Mouse (Mus musculus) myocyte (in vitro differentiated cells): Measurements from ENCODE around the gene Pes1.

ENCODE experiments used
- CEBPB ChIP-seq: IDR thresholded peaks from 2 replicates; pipeline ENCODE4 v1.6.1; 2011; ENCODE audit warnings: mild to moderate bottlenecking, moderate library complexity; ENCODE audit not compliant: poor library complexity, insufficient read depth, severe bottlenecking
- E2F4 ChIP-seq: IDR thresholded peaks from one replicate; pipeline ENCODE4 v1.6.1; 2011; ENCODE audit warnings: mild to moderate bottlenecking, control low read depth, moderate library complexity; ENCODE audit not compliant: insufficient read depth
- MAX ChIP-seq: IDR thresholded peaks from one replicate; pipeline ENCODE4 v1.6.1; 2011; ENCODE audit warnings: low read depth, mild to moderate bottlenecking, control low read depth
- MYOD1 ChIP-seq, 3 experiments: IDR thresholded peaks; one replicate each; pipeline ENCODE4 v1.6.1; 2011; ENCODE audit warnings: control low read depth in 2 of 3, low read depth in 2 of 3, mild to moderate bottlenecking in 2 of 3, moderate library complexity in 1 of 3; ENCODE audit not compliant: insufficient read length in 2 of 3, control insufficient read depth in 1 of 3
- MYOG ChIP-seq, 3 experiments: IDR thresholded peaks; one replicate each; pipeline ENCODE4 v1.6.1; 2011; ENCODE audit warnings: control low read depth in 2 of 3, low read depth in 2 of 3, mild to moderate bottlenecking in 2 of 3; ENCODE audit not compliant: insufficient read length in 2 of 3, control insufficient read depth in 1 of 3, insufficient read depth in 1 of 3
- POLR2A ChIP-seq: IDR thresholded peaks from one replicate; pipeline ENCODE4 v1.6.1; 2011; ENCODE audit warnings: low read depth, mild to moderate bottlenecking, control low read depth, moderate library complexity; ENCODE audit not compliant: insufficient read length
- POLR2AphosphoS2 ChIP-seq: IDR thresholded peaks from one replicate; pipeline ENCODE4 v1.6.1; 2011; ENCODE audit warnings: low read depth, control low read depth; ENCODE audit not compliant: insufficient read length
- SRF ChIP-seq: IDR thresholded peaks from one replicate; pipeline ENCODE4 v1.6.1; 2011; ENCODE audit warnings: low read depth; ENCODE audit not compliant: control insufficient read depth, insufficient read length
- TCF12 ChIP-seq: IDR thresholded peaks from one replicate; pipeline ENCODE4 v1.6.1; 2011; ENCODE audit warnings: mild to moderate bottlenecking, control low read depth; ENCODE audit not compliant: poor library complexity, insufficient read depth, severe bottlenecking
- USF1 ChIP-seq: IDR thresholded peaks from one replicate; pipeline ENCODE4 v1.6.1; 2011; ENCODE audit warnings: low read depth, mild to moderate bottlenecking, control low read depth, moderate library complexity

DNA sequence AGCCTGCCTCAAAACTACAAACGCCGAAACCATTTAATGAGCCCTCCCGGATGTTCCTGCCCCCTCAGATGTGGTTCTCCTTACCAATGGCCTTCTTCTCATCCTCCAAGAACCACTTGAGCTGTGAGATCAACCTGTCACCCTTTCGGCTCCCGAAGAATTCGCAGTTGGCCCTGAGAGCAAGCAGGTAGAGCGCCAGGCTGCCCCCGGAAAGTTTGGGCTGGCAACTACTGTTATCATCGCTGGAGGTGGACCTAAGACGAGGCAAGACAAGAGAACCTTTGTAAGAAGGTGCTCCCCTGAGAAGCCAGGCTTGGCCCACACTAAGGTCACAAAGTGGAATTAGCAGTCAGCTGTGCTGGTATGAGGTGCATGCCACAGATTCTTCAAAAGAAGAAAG lies 37.9 kb upstream of the Pes1 start:
- no peak for TF ChIP-seq MYOG (IDR thresholded peaks at IDR 0.05; ENCODE audit: control insufficient read depth in 1 of 3, insufficient read depth in 1 of 3, insufficient read length in 2 of 3, low read depth in 2 of 3)
- no peak for TF ChIP-seq POLR2A
- TF ChIP-seq POLR2AphosphoS2, result no peak
- TF ChIP-seq MAX, result no peak
- TF ChIP-seq TCF12, result no peak
- no peak for TF ChIP-seq CEBPB
- no peak for TF ChIP-seq SRF
- no peak for TF ChIP-seq E2F4
- no peak for TF ChIP-seq MYOD1 (IDR thresholded peaks at IDR 0.05; ENCODE audit: control insufficient read depth in 1 of 3, insufficient read length in 2 of 3, low read depth in 2 of 3)
- TF ChIP-seq USF1, result no peak
